Mouse (Mus musculus): ENCODE data around the gene Pkd1. TPM values are rescaled to one million over a fixed set of nuclear protein-coding genes. Genes with fewer than 3 reads are reported as not detected.

Gene Pkd1
- polyA plus RNA-seq, 1 experiment from 2014 or later, result 37.9 TPM

DNA sequence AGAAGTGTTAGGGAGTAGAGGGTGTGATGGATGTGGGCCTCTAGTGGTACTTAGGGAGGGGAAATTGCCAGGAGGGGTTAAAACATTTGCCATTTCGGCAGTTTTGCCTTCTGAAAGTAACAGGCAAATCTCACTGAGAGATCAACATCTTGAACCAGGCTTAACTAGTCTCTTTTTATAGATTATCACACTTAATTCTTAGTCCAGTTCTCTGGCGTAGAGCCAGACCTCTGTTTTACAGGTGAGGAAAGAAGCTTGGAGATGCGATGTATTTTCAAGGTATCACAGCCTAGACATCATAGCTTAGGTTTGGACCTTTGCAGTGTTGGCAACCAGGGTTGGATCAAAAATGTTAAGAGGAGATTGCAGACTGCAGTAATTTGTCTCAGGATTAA is 1.4 kb downstream of the Pkd1 start:
- peak overlapping the region; percentile 96 for H3K9ac ChIP-seq (ENCODE audit: low read depth, low read length)
- peak overlapping the region; percentile 75 for H3K4me2 ChIP-seq (ENCODE audit: low read depth, low read length)
- peaks cover 3% of the 10 kb centered on the region; the same call in 1 of the 2 replicates for H3K27me3 ChIP-seq (replicated peaks; ENCODE audit: control insufficient read depth, insufficient read depth, low read length)
- H3K4me1 ChIP-seq (ENCODE audit: control insufficient read depth, insufficient read depth, low read length), result peaks cover 21% of the 10 kb centered on the region
- H3K4me3 ChIP-seq (ENCODE audit: low read depth, low read length), result peak overlapping the region; percentile 94
- no peak for ATAC-seq (ENCODE audit: low read depth)
- no peak for DNase-seq (ENCODE audit: low spot score)
- H3K27ac ChIP-seq (replicated peaks; ENCODE audit: low read depth, low read length), result 0 out of 2 replicates have a peak overlapping the region, but pooled peaks have one; percentile 95
- no peaks in the 10 kb centered on the region for H3K9me3 ChIP-seq (ENCODE audit: control insufficient read depth, low read length)
- 42% methylated on average over 3 of the region's 3 CpGs for WGBS
- H3K36me3 ChIP-seq (ENCODE audit: control insufficient read depth, insufficient read depth, low read length), result no peaks in the 10 kb centered on the region

DNA sequence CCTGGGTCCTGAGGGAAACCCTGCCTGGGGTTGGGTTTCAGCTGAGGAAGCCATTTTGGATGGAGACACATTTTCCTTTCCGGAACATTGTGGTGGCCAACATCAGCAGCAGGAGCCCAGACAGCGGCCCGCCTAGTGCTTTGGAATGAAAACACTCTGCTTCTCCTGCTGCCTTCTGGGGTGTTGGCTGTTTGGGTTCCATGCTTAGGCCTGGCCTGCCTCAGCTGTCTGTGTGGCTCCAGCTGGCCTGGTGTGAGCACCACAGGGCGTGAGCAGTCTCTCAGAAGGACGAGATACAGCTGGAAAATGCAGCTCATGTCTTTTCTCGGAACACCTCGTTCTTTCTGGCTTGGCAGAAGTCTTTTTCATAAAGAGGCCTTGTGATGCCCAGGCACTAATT is 7.5 kb downstream of the Pkd1 start:
- no peak overlapping the region for H3K4me2 ChIP-seq (ENCODE audit: low read depth, low read length)
- no peak for ATAC-seq (ENCODE audit: low read depth)
- 74% methylated on average over 7 of the region's 7 CpGs for WGBS

DNA sequence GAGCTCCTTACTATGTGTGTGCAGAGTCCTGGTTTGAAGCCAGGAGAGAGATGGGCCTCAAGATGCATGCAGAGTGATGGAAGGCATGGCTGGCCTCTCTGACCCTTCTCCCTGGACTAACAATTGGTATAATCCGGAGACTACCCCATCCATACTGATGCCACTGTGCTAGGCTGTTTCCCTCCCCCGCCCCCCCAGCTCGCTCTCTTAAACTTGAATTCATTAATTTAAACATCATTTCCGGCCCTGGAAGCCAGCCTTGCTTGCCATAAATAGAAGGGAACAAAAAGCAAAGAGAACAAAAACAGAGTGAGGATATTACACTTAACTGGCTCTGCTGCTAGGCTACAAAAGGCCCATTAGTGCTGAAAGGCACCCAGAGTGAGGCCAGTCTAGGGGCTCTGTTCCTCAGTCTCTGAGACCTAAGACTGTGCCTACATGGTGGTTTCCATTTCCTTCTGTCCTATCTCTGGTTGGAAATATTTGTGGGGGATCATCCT is 9.0 kb downstream of the Pkd1 start:
- no peaks in the 10 kb centered on the region for H3K27me3 ChIP-seq (replicated peaks; ENCODE audit: control insufficient read depth, insufficient read depth, low read length)
- peak; percentile 63 for DNase-seq (ENCODE audit: low spot score)
- 54% methylated on average over 4 of the region's 4 CpGs for WGBS
- peak overlapping the region; percentile 29 for H3K4me2 ChIP-seq (ENCODE audit: low read depth, low read length)
- peak; percentile 48; the same call in 1 of the 2 replicates for ATAC-seq (ENCODE audit: low read depth)
- no peaks in the 10 kb centered on the region for H3K9me3 ChIP-seq (ENCODE audit: control insufficient read depth, low read length)
- H3K4me1 ChIP-seq (ENCODE audit: control insufficient read depth, insufficient read depth, low read length), result peaks cover 22% of the 10 kb centered on the region
- 0 out of 2 replicates have a peak overlapping the region, but pooled peaks have one; percentile 8 for H3K9ac ChIP-seq (ENCODE audit: low read depth, low read length)
- H3K36me3 ChIP-seq (ENCODE audit: control insufficient read depth, insufficient read depth, low read length), result 0 out of 2 replicates have a peak, but pooled peaks cover 3% of the 10 kb centered on the region
- no peak overlapping the region for H3K4me3 ChIP-seq (ENCODE audit: low read depth, low read length)
- peak overlapping the region; percentile 83 for H3K27ac ChIP-seq (replicated peaks; ENCODE audit: low read depth, low read length)

More for the DNA sequence above, 7.5 kb downstream of the Pkd1 start:
- no peaks in the 10 kb centered on the region for H3K27me3 ChIP-seq (replicated peaks; ENCODE audit: control insufficient read depth, insufficient read depth, low read length)
- H3K4me3 ChIP-seq (ENCODE audit: low read depth, low read length), result no peak overlapping the region
- H3K9ac ChIP-seq (ENCODE audit: low read depth, low read length), result no peak overlapping the region
- H3K9me3 ChIP-seq (ENCODE audit: control insufficient read depth, low read length), result no peaks in the 10 kb centered on the region
- H3K36me3 ChIP-seq (ENCODE audit: control insufficient read depth, insufficient read depth, low read length), result 0 out of 2 replicates have a peak, but pooled peaks cover 3% of the 10 kb centered on the region
- H3K4me1 ChIP-seq (ENCODE audit: control insufficient read depth, insufficient read depth, low read length), result peaks cover 27% of the 10 kb centered on the region
- no peak overlapping the region for H3K27ac ChIP-seq (replicated peaks; ENCODE audit: low read depth, low read length)
- no peak for DNase-seq (ENCODE audit: low spot score)

- 46% methylated on average over 2 of the region's 3 CpGs for WGBS
- peak; percentile 52 for DNase-seq (ENCODE audit: low spot score)
- peaks cover 22% of the 10 kb centered on the region for H3K4me1 ChIP-seq (ENCODE audit: control insufficient read depth, insufficient read depth, low read length)
- H3K27ac ChIP-seq (replicated peaks; ENCODE audit: low read depth, low read length), result peak overlapping the region; percentile 83
- no peaks in the 10 kb centered on the region for H3K27me3 ChIP-seq (replicated peaks; ENCODE audit: control insufficient read depth, insufficient read depth, low read length)
- H3K4me2 ChIP-seq (ENCODE audit: low read depth, low read length), result peak overlapping the region; percentile 29
- H3K9ac ChIP-seq (ENCODE audit: low read depth, low read length), result 0 out of 2 replicates have a peak overlapping the region, but pooled peaks have one; percentile 8
- H3K36me3 ChIP-seq (ENCODE audit: control insufficient read depth, insufficient read depth, low read length), result 0 out of 2 replicates have a peak, but pooled peaks cover 3% of the 10 kb centered on the region
- peak; percentile 66 for ATAC-seq (ENCODE audit: low read depth)
- H3K4me3 ChIP-seq (ENCODE audit: low read depth, low read length), result no peak overlapping the region
- no peaks in the 10 kb centered on the region for H3K9me3 ChIP-seq (ENCODE audit: control insufficient read depth, low read length)
Measured at GRCm38 (mm10) chr17:24559146-24559545, 9.5 kb downstream of the Pkd1 start.

GRCm38 (mm10) chr17:24560301-24561028 is 10.8 kb downstream of the Pkd1 start:
- peaks cover 22% of the 10 kb centered on the region for H3K4me1 ChIP-seq (ENCODE audit: control insufficient read depth, insufficient read depth, low read length)
- ATAC-seq (ENCODE audit: low read depth), result no peak

DNA sequence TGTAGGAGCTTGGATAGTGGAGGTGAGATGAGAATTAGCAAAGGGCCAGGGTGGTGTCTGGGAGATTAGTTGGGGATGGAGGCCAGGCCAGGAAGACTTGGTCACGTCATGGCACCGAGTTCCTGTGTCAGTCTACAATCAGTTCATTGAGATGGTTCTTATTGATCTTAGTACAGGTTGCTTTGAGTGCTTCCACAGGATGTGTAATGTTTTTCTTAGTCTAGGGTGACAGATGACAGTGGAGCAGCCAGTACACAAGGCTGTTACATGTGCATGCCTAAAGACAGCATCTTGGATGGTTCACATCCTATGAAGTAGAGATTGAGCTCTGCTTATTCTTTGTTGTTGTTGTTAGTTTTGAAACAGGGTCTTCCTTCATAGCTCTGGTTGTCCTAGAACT is 12.0 kb downstream of the Pkd1 start:
- Histone ChIP-seq H3K27ac (replicated peaks; ENCODE audit: low read depth, low read length) (no peak overlapping the region), H3K9ac (ENCODE audit: low read depth, low read length) (no peak overlapping the region), H3K4me2 (ENCODE audit: low read depth, low read length) (no peak overlapping the region), H3K4me1 (ENCODE audit: control insufficient read depth, insufficient read depth, low read length) (peaks cover 23% of the 10 kb centered on the region), H3K9me3 (ENCODE audit: control insufficient read depth, low read length) (no peaks in the 10 kb centered on the region), H3K27me3 (replicated peaks; ENCODE audit: control insufficient read depth, insufficient read depth, low read length) (no peaks in the 10 kb centered on the region), H3K36me3 (ENCODE audit: control insufficient read depth, insufficient read depth, low read length) (peaks cover 21% of the 10 kb centered on the region; the same call in 1 of the 2 replicates), H3K4me3 (ENCODE audit: low read depth, low read length) (no peak overlapping the region)
- ATAC-seq (ENCODE audit: low read depth) (no peak), DNase-seq (ENCODE audit: low spot score) (no peak)
- 86% methylated on average over 2 of the region's 2 CpGs for WGBS

More at GRCm38 (mm10) chr17:24560301-24561028, 10.8 kb downstream of the Pkd1 start:
- Histone ChIP-seq H3K9ac (ENCODE audit: low read depth, low read length) (no peak overlapping the region), H3K4me3 (ENCODE audit: low read depth, low read length) (no peak overlapping the region), H3K27me3 (replicated peaks; ENCODE audit: control insufficient read depth, insufficient read depth, low read length) (no peaks in the 10 kb centered on the region), H3K4me2 (ENCODE audit: low read depth, low read length) (no peak overlapping the region), H3K36me3 (ENCODE audit: control insufficient read depth, insufficient read depth, low read length) (peaks cover 10% of the 10 kb centered on the region; the same call in 1 of the 2 replicates), H3K27ac (replicated peaks; ENCODE audit: low read depth, low read length) (no peak overlapping the region), H3K9me3 (ENCODE audit: control insufficient read depth, low read length) (no peaks in the 10 kb centered on the region)
- WGBS, result 89% methylated on average over 5 of the region's 5 CpGs
- no peak for DNase-seq (ENCODE audit: low spot score)

DNA sequence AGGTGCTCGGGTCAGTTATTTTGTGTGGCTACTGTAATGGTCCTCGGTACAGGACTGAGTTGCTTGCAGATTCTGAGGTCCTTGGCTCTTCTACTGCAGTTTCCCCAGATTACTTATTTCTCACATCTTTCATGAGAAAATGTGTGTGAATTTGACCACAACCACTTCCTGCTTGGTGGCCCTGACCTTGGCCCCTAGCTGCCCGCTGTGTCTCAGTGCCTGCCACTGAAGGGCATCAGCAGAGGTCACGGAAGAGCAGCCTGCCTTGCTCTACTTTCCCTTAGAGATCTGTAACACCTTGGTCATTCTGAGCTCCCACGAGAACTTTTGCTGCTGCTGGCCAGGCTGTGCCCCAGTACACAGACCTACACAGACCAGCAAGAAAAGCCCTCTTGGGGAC is 14.0 kb downstream of the Pkd1 start:
- no peak overlapping the region for H3K9ac ChIP-seq (ENCODE audit: low read depth, low read length)
- H3K4me1 ChIP-seq (ENCODE audit: control insufficient read depth, insufficient read depth, low read length), result peaks cover 17% of the 10 kb centered on the region
- 85% methylated on average over 5 of the region's 5 CpGs for WGBS
- peaks cover 37% of the 10 kb centered on the region for H3K36me3 ChIP-seq (ENCODE audit: control insufficient read depth, insufficient read depth, low read length)
- no peak overlapping the region for H3K4me3 ChIP-seq (ENCODE audit: low read depth, low read length)
- no peak for DNase-seq (ENCODE audit: low spot score)
- H3K9me3 ChIP-seq (ENCODE audit: control insufficient read depth, low read length), result no peaks in the 10 kb centered on the region
- H3K4me2 ChIP-seq (ENCODE audit: low read depth, low read length), result no peak overlapping the region
- H3K27ac ChIP-seq (replicated peaks; ENCODE audit: low read depth, low read length), result no peak overlapping the region
- no peaks in the 10 kb centered on the region for H3K27me3 ChIP-seq (replicated peaks; ENCODE audit: control insufficient read depth, insufficient read depth, low read length)
- no peak for ATAC-seq (ENCODE audit: low read depth)

DNA sequence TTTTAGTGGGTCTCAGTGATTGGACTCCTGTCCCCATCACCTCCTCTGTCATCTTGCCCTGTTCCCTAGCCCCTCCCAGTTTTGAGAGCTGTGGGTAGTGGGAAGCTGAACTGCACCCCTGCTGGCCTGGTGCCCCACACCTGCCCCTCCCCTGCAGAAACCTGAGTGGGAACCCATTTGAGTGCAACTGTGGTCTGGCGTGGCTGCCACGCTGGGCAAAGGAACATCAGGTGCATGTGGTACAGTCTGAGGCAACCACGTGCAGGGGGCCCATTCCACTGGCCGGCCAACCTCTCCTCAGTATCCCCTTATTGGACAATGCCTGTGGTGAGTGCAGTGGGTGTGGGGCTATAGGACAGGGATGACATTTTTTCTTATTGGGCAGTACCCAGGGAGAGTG is 14.8 kb downstream of the Pkd1 start:
- peaks cover 45% of the 10 kb centered on the region for H3K36me3 ChIP-seq (ENCODE audit: control insufficient read depth, insufficient read depth, low read length)
- no peak for ATAC-seq (ENCODE audit: low read depth)

More for the DNA sequence above, 14.8 kb downstream of the Pkd1 start:
- no peak overlapping the region for H3K4me2 ChIP-seq (ENCODE audit: low read depth, low read length)
- no peak overlapping the region for H3K9ac ChIP-seq (ENCODE audit: low read depth, low read length)
- 84% methylated on average over 4 of the region's 4 CpGs for WGBS
- no peaks in the 10 kb centered on the region for H3K9me3 ChIP-seq (ENCODE audit: control insufficient read depth, low read length)
- H3K4me3 ChIP-seq (ENCODE audit: low read depth, low read length), result no peak overlapping the region
- H3K27ac ChIP-seq (replicated peaks; ENCODE audit: low read depth, low read length), result no peak overlapping the region
- no peak for DNase-seq (ENCODE audit: low spot score)
- H3K4me1 ChIP-seq (ENCODE audit: control insufficient read depth, insufficient read depth, low read length), result peaks cover 9% of the 10 kb centered on the region
- no peaks in the 10 kb centered on the region for H3K27me3 ChIP-seq (replicated peaks; ENCODE audit: control insufficient read depth, insufficient read depth, low read length)
